Mouse (Mus musculus) hindbrain, embryonic 14.5 days (tissue): ENCODE results near the gene Atf2. TPM values are rescaled to one million over a fixed set of nuclear protein-coding genes. Genes with fewer than 3 reads are reported as not detected.

Experiments
- ATAC-seq: fragments of 200-750 bp; cut with Nextera tagmentation; 2 replicates; pipeline ENCODE4 v1.8.0; 2017; ENCODE audit warnings: moderate number of reproducible peaks, mild to moderate bottlenecking, moderate TSS enrichment, moderate library complexity; ENCODE audit not compliant: low FRiP score
- DNase-seq: peaks from one replicate; pipeline ENCODE4 v3.0.0-alpha.2; 2015; ENCODE audit warnings: low spot score
- H3K27ac ChIP-seq: fragments of 300-500 bp; sonication (generic); 2 replicates; pipeline ENCODE4 v1.5.1; 2014; ENCODE audit warnings: mild to moderate bottlenecking, moderate library complexity
- H3K27me3 ChIP-seq: fragments of 300-500 bp; sonication (generic); 2 replicates; pipeline ENCODE4 v1.6.1; 2014; ENCODE audit warnings: mild to moderate bottlenecking, low read length, mixed read lengths; ENCODE audit not compliant: control insufficient read depth, insufficient read depth
- H3K36me3 ChIP-seq: fragments of 300-500 bp; sonication (generic); replicated peaks from 2 replicates; pipeline ENCODE4 v1.6.1; 2014; ENCODE audit not compliant: control insufficient read depth, insufficient read depth
- H3K4me1 ChIP-seq: fragments of 300-500 bp; sonication (generic); replicated peaks from 2 replicates; pipeline ENCODE4 v1.6.1; 2014; ENCODE audit warnings: antibody characterized with exemption, low read length, mixed read lengths; ENCODE audit not compliant: control insufficient read depth, insufficient read depth
- H3K4me2 ChIP-seq: fragments of 300-500 bp; sonication (generic); replicated peaks from 2 replicates; pipeline ENCODE4 v1.6.1; 2014; ENCODE audit warnings: mild to moderate bottlenecking, moderate library complexity
- H3K4me3 ChIP-seq: fragments of 300-500 bp; sonication (generic); replicated peaks from 2 replicates; pipeline ENCODE4 v1.5.1; 2014; ENCODE audit warnings: mild to moderate bottlenecking, low read length
- H3K9ac ChIP-seq: fragments of 300-500 bp; sonication (generic); 2 replicates; pipeline ENCODE4 v1.6.1; 2014
- H3K9me3 ChIP-seq: fragments of 300-500 bp; sonication (generic); 2 replicates; pipeline ENCODE4 v1.6.1; 2016; ENCODE audit warnings: low read length; ENCODE audit not compliant: control insufficient read depth
- WGBS: fragments of 180-500 bp; shearing (Covaris S2); extraction: QIAGEN DNeasy Blood & Tissue Kit; methylation state at CpG from one replicate; pipeline ENCODE4 v1.1.7; 2014; 5-methylcytosine and 5-hydroxymethylcytosine counted together
- polyA plus RNA-seq: library from polyadenylated mRNA; unstranded; fragments of >200 nt; fragmentation: Nextera tagmentation; extraction: Ambion mirVana; gene quantifications from 2 replicates; pipeline ENCODE4 v1.2.1, GENCODE M21; 2014

The Atf2 gene
- polyA plus RNA-seq, 1 experiment from 2014 or later = 109 TPM

DNA sequence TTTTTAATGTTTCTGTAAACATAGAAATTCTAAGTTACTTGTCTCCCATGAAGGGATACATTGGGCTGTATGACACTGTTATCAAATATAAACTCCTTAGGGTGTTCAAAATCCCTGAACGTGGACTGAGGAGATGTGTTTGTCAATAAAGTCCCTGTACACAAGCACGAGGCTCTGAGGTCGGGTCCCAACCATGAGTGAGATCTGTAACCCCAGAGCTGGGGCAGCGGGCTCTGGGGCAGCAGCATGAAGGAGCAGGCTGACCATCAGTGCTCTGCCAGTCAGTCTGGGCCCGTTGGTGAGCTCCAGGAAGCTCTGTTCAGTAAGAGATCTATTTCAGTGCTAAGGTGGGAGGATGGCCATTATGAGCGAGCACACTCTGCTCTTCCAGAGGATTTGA, 104.0 kb downstream of the Atf2 start:
- no peaks in the 10 kb centered on the region for H3K36me3 ChIP-seq
- no peak overlapping the region for H3K27ac ChIP-seq
- H3K4me1 ChIP-seq = no peaks in the 10 kb centered on the region
- no peak overlapping the region for H3K9ac ChIP-seq
- ATAC-seq (no peak), DNase-seq (no peak)
- H3K4me3 ChIP-seq = no peak overlapping the region
- peaks cover 5% of the 10 kb centered on the region; the same call in 1 of the 2 replicates for H3K9me3 ChIP-seq
- no peaks in the 10 kb centered on the region for H3K27me3 ChIP-seq
- WGBS = 76% methylated on average over 6 of the region's 6 CpGs
- H3K4me2 ChIP-seq = no peak overlapping the region

DNA sequence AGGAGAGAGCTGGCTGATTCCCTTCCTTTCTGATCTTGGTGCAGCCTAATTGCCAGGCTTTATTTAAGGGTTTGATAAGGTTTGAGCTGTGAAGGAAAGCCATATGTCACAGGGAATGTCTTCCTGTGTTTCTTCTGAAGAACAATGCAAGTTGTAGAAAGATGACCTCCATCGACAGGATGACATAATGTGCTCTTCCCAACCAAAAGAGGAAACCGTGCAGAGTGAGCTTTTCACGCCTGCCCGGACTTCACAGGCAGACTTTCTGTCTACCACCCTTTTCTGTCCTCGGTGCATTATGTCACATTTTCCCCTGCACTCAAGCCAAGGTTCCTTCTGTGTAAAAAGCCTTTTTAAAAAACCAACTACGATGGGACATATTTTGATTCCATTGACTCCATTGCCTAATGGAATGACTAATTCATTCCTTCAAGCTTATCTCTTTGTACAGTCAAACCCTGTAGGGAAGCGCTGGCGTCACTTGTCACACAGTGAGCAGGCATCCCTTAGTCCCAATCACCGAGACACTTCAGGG, 110.0 kb downstream of the Atf2 start:
- no peak for DNase-seq
- no peak overlapping the region for H3K4me3 ChIP-seq
- no peak overlapping the region for H3K27ac ChIP-seq
- H3K9ac ChIP-seq = no peak overlapping the region
- peaks cover 5% of the 10 kb centered on the region; the same call in 1 of the 2 replicates for H3K9me3 ChIP-seq
- peaks cover 26% of the 10 kb centered on the region for H3K4me1 ChIP-seq
- H3K36me3 ChIP-seq = no peaks in the 10 kb centered on the region
- H3K27me3 ChIP-seq = 0 out of 2 replicates have a peak, but pooled peaks cover 3% of the 10 kb centered on the region
- ATAC-seq = no peak
- H3K4me2 ChIP-seq = no peak overlapping the region
- 43% methylated on average over 9 of the region's 9 CpGs for WGBS

DNA sequence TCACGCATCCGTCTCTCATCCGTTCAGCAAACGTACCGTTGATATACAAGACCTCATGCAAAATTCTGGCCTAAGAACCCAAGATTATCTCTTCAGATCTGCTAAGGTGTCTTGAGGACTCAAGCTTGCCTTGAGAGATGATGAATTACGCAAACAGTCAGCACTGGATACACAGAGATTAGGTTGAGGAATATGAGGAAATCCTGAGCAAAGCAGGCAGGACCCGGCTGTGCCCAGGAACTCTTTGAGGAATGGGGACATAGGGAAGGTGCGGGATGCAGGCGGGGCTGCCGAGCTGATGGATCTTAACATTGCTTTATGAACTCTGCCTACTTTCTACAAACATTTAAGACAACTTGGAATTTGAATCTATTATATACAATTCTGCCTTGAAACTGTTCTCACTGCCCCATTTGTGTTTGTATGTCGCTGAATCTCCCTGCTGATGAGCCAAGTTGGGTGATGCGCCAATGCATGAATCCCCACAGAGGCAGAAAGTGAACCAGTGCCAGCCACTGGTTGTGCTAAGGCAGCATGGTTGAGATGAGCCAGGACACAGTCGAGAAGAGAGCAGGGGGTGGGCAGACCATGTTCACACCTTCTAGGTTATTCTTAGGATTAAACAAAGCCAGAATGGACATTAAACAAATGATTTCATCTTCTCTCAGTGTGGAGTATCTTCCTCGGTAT, 112.0 kb downstream of the Atf2 start:
- Histone ChIP-seq H3K27me3 (0 out of 2 replicates have a peak, but pooled peaks cover 3% of the 10 kb centered on the region), H3K9ac (no peak overlapping the region), H3K4me3 (no peak overlapping the region), H3K9me3 (peaks cover 5% of the 10 kb centered on the region; the same call in 1 of the 2 replicates), H3K4me1 (peaks cover 32% of the 10 kb centered on the region), H3K27ac (0 out of 2 replicates have a peak overlapping the region, but pooled peaks have one; percentile 0), H3K4me2 (no peak overlapping the region), H3K36me3 (no peaks in the 10 kb centered on the region)
- ATAC-seq = no peak
- 68% methylated on average over 14 of the region's 14 CpGs for WGBS
- DNase-seq = no peak

DNA sequence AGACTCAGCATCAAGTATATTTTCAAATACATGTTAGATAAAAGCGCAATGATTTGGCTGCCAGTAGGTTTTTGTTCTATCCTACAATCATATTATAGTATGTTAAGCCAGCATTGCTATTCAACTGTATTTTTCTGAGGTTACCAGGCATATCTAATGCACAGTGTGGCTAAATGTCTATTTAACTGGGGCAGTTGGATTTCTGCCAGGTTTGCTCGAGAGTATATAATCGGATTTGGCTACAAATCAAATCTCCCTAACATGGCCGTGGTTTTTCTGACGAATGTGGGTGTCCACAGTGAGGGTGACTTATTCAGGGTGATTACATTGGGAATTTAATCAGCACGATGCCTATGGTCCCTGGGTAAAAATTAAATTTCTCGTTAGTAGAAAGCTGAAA, 112.6 kb downstream of the Atf2 start:
- no peak overlapping the region for H3K4me2 ChIP-seq
- peaks cover 32% of the 10 kb centered on the region for H3K4me1 ChIP-seq
- DNase-seq (peak; percentile 73), ATAC-seq (no peak)
- peaks cover 5% of the 10 kb centered on the region; the same call in 1 of the 2 replicates for H3K9me3 ChIP-seq
- H3K27me3 ChIP-seq = 0 out of 2 replicates have a peak, but pooled peaks cover 3% of the 10 kb centered on the region
- H3K27ac ChIP-seq = 0 out of 2 replicates have a peak overlapping the region, but pooled peaks have one; percentile 0
- 30% methylated on average over 7 of the region's 7 CpGs for WGBS
- no peak overlapping the region for H3K9ac ChIP-seq
- H3K4me3 ChIP-seq = no peak overlapping the region
- H3K36me3 ChIP-seq = no peaks in the 10 kb centered on the region

DNA sequence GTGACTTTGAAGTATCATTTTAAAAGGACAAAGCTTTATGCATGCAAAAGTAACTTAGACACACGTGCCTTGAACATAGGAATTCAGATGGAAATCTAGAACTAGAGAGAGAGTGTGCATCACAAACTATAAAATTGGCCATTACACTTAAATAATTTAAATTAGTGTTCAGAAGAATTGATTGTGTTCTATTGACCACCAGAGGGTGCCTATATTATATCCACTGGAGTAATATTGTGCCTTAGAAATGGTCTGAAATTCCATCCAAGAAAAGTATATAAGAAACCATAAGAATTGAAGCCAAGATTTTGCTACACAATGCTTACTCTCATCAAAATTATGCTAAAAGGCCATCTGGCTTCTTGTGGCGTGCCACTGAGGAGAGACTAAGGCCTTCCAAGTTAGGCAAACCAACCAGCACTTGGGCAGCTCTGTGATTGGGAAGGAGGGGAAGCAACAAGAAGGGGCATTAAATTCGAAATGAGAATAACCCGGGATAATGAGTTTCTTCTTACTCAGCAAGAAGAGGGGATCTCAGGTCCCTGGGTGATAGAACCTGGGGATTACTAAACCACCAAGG, 113.3 kb downstream of the Atf2 start:
- H3K4me1 ChIP-seq = peaks cover 32% of the 10 kb centered on the region
- 52% methylated on average over 4 of the region's 4 CpGs for WGBS
- H3K36me3 ChIP-seq = no peaks in the 10 kb centered on the region
- no peaks in the 10 kb centered on the region for H3K9me3 ChIP-seq
- ATAC-seq (no peak), DNase-seq (peak; percentile 28)
- no peak overlapping the region for H3K4me2 ChIP-seq
- H3K9ac ChIP-seq = no peak overlapping the region
- H3K4me3 ChIP-seq = no peak overlapping the region
- H3K27me3 ChIP-seq = 0 out of 2 replicates have a peak, but pooled peaks cover 3% of the 10 kb centered on the region
- 0 out of 2 replicates have a peak overlapping the region, but pooled peaks have one; percentile 0 for H3K27ac ChIP-seq

DNA sequence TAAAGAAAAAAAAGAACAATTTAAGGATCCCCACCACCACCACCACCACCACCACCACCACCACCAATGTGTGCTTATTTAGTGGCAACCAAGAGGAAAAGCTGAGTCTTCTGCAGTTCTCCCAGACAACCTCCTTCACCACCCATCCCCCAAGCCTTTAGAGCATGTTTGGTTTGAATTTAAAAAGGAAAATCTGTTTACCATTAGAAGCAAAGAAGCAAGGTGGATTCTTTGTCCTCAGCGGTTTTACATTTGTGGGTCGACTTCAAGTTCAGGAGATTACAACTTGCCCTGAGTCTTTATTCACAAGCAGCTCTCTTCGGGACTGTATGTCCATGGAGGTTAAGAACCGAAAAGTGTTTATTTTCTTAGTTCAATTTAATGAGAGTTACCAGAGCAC, 115.5 kb downstream of the Atf2 start:
- Histone ChIP-seq H3K4me3 (0 out of 2 replicates have a peak overlapping the region, but pooled peaks have one; percentile 4), H3K9ac (no peak overlapping the region; the same call in 1 of the 2 replicates), H3K36me3 (no peaks in the 10 kb centered on the region), H3K27me3 (0 out of 2 replicates have a peak, but pooled peaks cover 3% of the 10 kb centered on the region), H3K27ac (peak overlapping the region; percentile 97), H3K4me2 (peak overlapping the region; percentile 56), H3K4me1 (peaks cover 42% of the 10 kb centered on the region), H3K9me3 (no peaks in the 10 kb centered on the region)
- 32% methylated on average over 4 of the region's 4 CpGs for WGBS
- DNase-seq (no peak), ATAC-seq (no peak)

DNA sequence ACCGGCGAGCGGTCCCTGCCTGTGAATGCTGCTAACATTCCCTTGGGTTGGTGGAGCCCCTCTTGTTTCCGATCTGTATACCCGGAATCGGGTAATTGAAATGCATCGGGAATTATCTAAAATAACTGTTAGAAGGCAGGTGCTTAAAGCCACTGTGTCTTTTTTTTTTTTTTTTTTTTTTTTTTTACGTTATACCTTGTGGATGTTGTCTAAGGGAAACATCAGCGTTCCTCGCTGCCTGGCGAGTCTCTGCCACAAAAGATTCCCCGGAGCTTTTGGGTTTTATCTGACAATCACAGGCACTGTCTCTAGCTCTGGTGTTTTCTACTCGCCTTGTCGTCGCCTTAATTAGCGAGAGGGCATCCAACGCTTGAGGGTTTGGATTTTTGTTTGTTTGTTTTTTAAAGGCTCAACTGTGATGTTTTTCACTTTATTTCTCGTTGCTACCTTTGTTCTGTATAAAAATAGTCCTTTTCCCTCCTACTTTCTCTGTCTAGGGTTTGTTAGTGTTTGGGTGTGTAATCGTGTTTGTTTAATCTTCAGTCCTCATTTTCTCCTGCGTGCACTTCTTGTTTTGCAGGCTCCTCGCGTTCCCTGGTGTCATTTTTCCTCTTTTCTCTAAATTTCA, 116.6 kb downstream of the Atf2 start:
- no peaks in the 10 kb centered on the region for H3K9me3 ChIP-seq
- H3K27me3 ChIP-seq = 0 out of 2 replicates have a peak, but pooled peaks cover 3% of the 10 kb centered on the region
- under 1% methylated on average over 22 of the region's 22 CpGs for WGBS
- H3K36me3 ChIP-seq = no peaks in the 10 kb centered on the region
- ATAC-seq (no peak), DNase-seq (peak; percentile 28)
- peak overlapping the region; percentile 88 for H3K4me3 ChIP-seq
- peaks cover 41% of the 10 kb centered on the region for H3K4me1 ChIP-seq
- peak overlapping the region; percentile 97 for H3K27ac ChIP-seq
- peak overlapping the region; percentile 56 for H3K4me2 ChIP-seq
- H3K9ac ChIP-seq = peak overlapping the region; percentile 86

DNA sequence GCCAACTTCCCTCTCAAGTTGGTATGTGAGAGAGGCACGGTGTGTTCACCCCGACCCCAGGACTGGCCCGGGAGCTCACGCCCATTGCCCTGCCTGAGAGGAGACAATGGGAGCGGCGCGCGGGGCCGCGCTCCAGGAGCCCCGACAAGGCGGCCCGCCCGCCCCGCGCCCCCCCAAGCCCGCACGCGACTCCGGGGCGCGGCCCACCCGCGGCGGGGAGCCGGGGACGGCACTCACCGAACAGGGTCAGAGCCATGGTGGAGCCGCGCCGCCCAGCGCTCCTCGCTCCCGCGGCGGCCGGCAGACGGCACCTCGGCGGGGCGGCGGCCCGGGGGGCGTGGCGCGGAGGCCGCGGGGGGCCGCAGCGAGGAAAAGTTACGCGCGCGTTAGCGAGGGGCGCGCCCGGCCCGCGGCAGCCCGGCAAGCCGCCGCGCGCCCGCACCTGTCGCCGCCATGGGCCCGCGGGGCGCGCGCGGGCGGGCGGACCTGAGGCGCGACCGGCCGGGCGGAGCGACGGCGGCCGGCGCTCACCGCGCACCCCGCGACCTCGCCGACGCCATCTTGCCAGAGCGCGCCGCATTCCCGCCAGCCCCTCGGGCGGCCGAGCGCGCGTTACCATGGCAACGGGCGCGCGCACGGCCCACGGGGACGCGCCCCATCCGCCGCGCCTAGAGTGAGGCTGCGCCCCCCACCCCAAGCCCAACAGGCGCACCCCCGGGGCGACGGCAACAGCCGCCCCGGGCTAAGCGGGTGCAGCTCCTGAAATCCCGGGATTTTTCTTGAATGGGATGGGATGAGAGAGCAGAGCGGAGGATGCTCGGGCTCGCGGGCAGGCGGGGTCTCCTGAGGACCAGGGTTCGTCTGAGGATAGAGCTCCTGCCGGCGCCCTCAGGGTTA, 117.4 kb downstream of the Atf2 start, which contains the start of gene Chn1:
Gene Chn1 (minus strand): TSS at position 561 of the 897 bp plus-strand sequence.
- no peaks in the 10 kb centered on the region for H3K9me3 ChIP-seq
- peak within 1 kb of the TSS; percentile 56 for H3K4me2 ChIP-seq
- peaks cover 41% of the 10 kb centered on the region for H3K4me1 ChIP-seq
- peak within 1 kb of the TSS; percentile 86 for H3K9ac ChIP-seq
- WGBS = under 1% methylated on average over 87 of the region's 131 CpGs
- H3K27me3 ChIP-seq = 0 out of 2 replicates have a peak, but pooled peaks cover 3% of the 10 kb centered on the region
- ATAC-seq = peak; percentile 94
- H3K4me3 ChIP-seq = peak within 1 kb of the TSS; percentile 88
- H3K27ac ChIP-seq = peak within 1 kb of the TSS; percentile 97
- peak; percentile 90 for DNase-seq
- no peaks in the 10 kb centered on the region for H3K36me3 ChIP-seq
